Mouse (Mus musculus) ES-Bruce4 (cell line): Measurements from ENCODE around the gene Cetn2. TPM values are rescaled to one million over a fixed set of nuclear protein-coding genes. Genes with fewer than 3 reads are reported as not detected.
A peak's percentile ranks its signal among the peaks of the same experiment; 100 is the strongest.

Source experiments
- H3K27ac ChIP-seq: 2 replicates; pipeline ENCODE4 v1.5.1; 2012; ENCODE audit warnings: low read length, inconsistent platforms; ENCODE audit not compliant: insufficient read depth
- H3K27me3 ChIP-seq: 2 replicates; pipeline ENCODE4 v1.6.1; 2012; ENCODE audit warnings: mild to moderate bottlenecking, low read length, inconsistent platforms; ENCODE audit not compliant: control insufficient read depth, poor library complexity, insufficient read depth, severe bottlenecking
- H3K36me3 ChIP-seq: 2 replicates; pipeline ENCODE4 v1.6.1; 2012; ENCODE audit warnings: inconsistent platforms, mild to moderate bottlenecking, low read length, moderate library complexity; ENCODE audit not compliant: control insufficient read depth, poor library complexity, insufficient read depth, severe bottlenecking
- H3K4me1 ChIP-seq: one replicate; pipeline ENCODE4 v1.8.1; 2011; ENCODE audit warnings: low read length; ENCODE audit not compliant: control insufficient read depth, insufficient read depth
- H3K4me3 ChIP-seq: 2 replicates; pipeline ENCODE4 v1.5.1; 2011; ENCODE audit warnings: low read depth, mild to moderate bottlenecking, low read length
- H3K9ac ChIP-seq: 2 replicates; pipeline ENCODE4 v1.6.1; 2012; ENCODE audit warnings: low read depth, mild to moderate bottlenecking, inconsistent platforms; ENCODE audit not compliant: poor library complexity, severe bottlenecking
- H3K9me3 ChIP-seq: replicated peaks from 2 replicates; pipeline ENCODE4 v1.6.1; 2012; ENCODE audit warnings: mild to moderate bottlenecking, low read length, inconsistent platforms; ENCODE audit not compliant: control insufficient read depth, poor library complexity, insufficient read depth, severe bottlenecking
- CTCF ChIP-seq: IDR thresholded peaks from one replicate; pipeline ENCODE4 v1.8.1; 2011; ENCODE audit warnings: low read depth, low read length
- EP300 ChIP-seq: IDR thresholded peaks from 2 replicates; pipeline ENCODE4 v1.6.1; 2011; ENCODE audit warnings: low read depth, low read length; ENCODE audit not compliant: insufficient read depth
- POLR2A ChIP-seq: IDR thresholded peaks from one replicate; pipeline ENCODE4 v1.8.1; 2011; ENCODE audit warnings: low read length; ENCODE audit not compliant: insufficient read depth
- polyA plus RNA-seq: library from polyadenylated mRNA; stranded (reverse); fragments of >200 nt; gene quantifications from 2 replicates; pipeline ENCODE4 v1.2.4, GENCODE M21; 2011; ENCODE audit warnings: low read depth; ENCODE audit not compliant: missing spikeins, insufficient read depth, insufficient read length

Cetn2 gene
- polyA plus RNA-seq, 1 experiment, result 48.6 TPM

DNA sequence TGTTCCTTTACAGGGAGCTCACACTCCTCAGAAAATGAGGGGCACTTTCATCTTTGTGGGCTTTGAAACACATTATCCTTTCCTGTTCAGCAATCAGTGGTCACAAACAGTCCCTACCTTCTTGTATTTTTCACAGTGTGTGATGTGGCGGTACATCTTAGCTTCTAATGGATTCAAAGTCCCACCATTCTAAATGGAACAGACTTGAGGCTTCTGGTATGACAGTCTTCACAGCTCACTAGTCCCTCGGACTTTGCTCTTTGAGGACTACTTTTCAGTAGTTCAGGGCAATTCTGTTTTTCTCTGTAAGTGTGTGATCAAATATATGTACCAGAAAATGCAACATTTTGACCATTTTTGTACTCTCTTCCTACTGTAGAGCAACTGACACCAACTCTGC, 3.2 kb upstream of the Cetn2 start:
- Histone ChIP-seq H3K27ac (no peak overlapping the region), H3K9me3 (no peaks in the 10 kb centered on the region)
- TF ChIP-seq EP300 (no peak), POLR2A (no peak), CTCF (no peak)

DNA sequence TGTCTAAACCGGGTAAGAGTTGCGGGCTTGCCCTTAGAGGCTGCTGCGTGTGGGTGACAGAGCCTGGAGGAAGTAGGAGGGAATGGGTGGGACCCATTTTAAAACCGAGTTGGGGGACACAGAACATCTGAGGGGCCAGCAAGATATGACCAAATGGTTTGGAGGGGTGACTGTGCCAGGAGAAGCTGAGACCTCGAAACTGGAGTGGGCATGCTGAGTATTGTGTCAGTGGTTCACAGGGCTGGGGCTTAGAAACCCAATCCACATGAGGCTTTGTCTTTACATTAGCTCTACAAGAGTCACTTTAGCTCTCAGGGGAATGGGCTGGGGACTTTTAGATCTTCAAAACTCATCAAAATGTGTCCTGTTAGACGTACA, 460 bp upstream of the Cetn2 start:
- Histone ChIP-seq H3K9ac (peak overlapping the region; percentile 70), H3K27me3 (no peaks in the 10 kb centered on the region), H3K27ac (no peak overlapping the region), H3K4me3 (peak overlapping the region; percentile 91), H3K36me3 (no peaks in the 10 kb centered on the region), H3K9me3 (no peaks in the 10 kb centered on the region), H3K4me1 (no peaks in the 10 kb centered on the region)
- no peak for TF ChIP-seq EP300
- TF ChIP-seq POLR2A, result no peak
- TF ChIP-seq CTCF, result no peak

More for the DNA sequence above, 3.2 kb upstream of the Cetn2 start:
- no peaks in the 10 kb centered on the region for H3K4me1 ChIP-seq
- H3K9ac ChIP-seq, result no peak overlapping the region
- H3K36me3 ChIP-seq, result no peaks in the 10 kb centered on the region; the same call in 1 of the 2 replicates
- H3K4me3 ChIP-seq, result no peak overlapping the region
- no peaks in the 10 kb centered on the region for H3K27me3 ChIP-seq

DNA sequence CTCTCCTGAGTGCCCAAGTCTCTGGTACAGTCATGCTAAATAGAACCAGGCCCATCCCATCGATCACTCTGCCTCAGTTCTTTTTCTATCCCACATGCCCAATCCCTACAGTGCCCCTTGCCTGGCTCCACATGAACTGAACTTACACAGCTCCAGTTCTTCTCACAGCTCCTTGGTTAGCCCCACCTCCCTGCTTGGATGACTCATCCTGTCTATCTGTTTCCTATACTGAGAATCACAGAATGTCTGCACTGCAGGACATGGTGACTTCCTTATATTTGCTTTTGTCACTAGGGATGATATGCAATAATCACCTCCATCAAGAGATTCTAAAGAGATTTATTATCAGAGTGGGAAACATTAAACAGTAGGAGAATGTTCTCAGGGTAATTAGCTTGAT, 6.6 kb downstream of the Cetn2 start:
- Histone ChIP-seq H3K4me1 (no peaks in the 10 kb centered on the region), H3K9ac (no peak overlapping the region), H3K4me3 (no peak overlapping the region), H3K36me3 (no peaks in the 10 kb centered on the region), H3K27ac (no peak overlapping the region), H3K27me3 (no peaks in the 10 kb centered on the region), H3K9me3 (no peaks in the 10 kb centered on the region)
- TF ChIP-seq EP300, result no peak
- TF ChIP-seq CTCF, result no peak
- TF ChIP-seq POLR2A, result no peak

DNA sequence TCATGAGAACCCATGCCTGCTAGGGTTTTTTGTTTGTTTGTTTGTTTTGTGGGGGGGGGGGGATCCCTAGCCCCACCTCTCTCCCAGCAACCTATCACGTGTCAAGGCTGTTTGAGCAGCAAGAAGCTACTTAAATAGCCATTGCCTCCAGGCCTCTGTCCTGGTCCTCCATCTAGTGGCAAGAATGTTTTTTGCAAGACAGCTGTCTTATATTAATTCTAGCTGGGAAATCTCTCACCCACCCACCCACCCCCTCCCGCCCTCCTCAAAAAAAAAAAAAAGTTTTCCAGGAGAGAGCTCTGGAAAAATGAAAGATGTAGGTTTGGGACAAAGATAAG, 9.8 kb downstream of the Cetn2 start:
- H3K27me3 ChIP-seq, result no peaks in the 10 kb centered on the region
- H3K4me3 ChIP-seq, result no peak overlapping the region
- H3K4me1 ChIP-seq, result no peaks in the 10 kb centered on the region
- no peak overlapping the region for H3K27ac ChIP-seq
- no peaks in the 10 kb centered on the region for H3K9me3 ChIP-seq
- no peaks in the 10 kb centered on the region for H3K36me3 ChIP-seq
- TF ChIP-seq POLR2A, result no peak
- no peak for TF ChIP-seq EP300
- no peak for TF ChIP-seq CTCF
- H3K9ac ChIP-seq, result no peak overlapping the region

DNA sequence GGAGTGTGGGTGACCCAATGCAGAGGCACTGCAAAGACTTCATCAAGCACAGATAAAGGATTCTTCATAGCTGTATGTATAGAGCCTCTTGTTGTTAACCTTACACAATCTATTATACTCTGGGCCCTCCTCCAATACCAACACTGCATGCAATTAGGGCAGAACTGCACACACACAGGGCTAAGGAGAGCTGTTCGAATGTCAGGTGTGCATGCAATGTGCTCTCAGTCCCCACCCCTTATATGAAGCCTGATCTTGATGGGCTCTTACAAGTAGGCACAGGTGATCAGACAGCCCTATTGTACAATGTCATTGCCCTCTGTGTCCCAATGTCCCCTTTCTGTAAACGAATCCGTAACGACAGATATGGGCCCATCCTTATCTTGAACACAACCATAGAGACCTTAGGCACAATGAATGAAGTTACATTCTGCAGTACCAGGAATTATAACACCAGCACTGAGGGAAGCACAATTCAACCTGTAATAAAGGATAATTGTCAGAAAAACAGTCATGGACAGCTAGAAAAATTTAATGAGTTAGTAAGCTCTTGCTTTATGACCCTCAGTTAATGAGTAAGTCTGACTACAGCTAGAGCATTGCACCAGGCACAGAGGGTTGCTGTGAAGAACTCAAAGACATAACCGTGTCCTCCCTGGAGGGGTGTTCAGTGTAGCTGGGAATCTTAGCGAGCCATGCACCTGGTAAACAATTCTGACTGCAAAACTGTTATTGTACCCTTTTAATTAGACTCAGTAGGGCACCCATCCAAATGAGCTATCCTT, 10.4 kb downstream of the Cetn2 start:
- H3K4me1 ChIP-seq, result no peaks in the 10 kb centered on the region
- H3K9me3 ChIP-seq, result no peaks in the 10 kb centered on the region
- TF ChIP-seq EP300 (no peak), POLR2A (no peak), CTCF (no peak)
- no peaks in the 10 kb centered on the region for H3K27me3 ChIP-seq
- H3K27ac ChIP-seq, result no peak overlapping the region
- no peak overlapping the region for H3K9ac ChIP-seq
- no peaks in the 10 kb centered on the region for H3K36me3 ChIP-seq
- H3K4me3 ChIP-seq, result no peak overlapping the region

DNA sequence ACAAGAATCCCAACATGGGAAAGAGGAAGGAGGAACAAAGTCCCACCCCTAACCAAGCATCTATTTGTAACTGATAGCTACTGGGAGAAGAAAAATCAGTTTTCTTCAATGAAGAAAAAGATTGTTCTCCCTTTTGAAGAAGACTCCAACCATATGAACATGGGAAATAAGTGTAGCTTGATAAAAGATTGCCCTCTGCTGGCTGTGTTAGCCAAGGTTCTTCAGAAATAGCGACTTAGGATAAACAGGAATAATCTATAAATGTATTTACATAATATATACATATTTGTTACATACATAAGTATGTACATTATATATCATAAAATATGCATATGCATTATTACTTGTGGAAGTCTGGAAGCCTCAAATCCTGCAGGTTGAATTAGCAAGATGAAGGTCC, 15.7 kb downstream of the Cetn2 start:
- Histone ChIP-seq H3K9ac (no peak overlapping the region), H3K4me1 (no peaks in the 10 kb centered on the region), H3K4me3 (no peak overlapping the region), H3K27me3 (no peaks in the 10 kb centered on the region), H3K9me3 (no peaks in the 10 kb centered on the region), H3K36me3 (no peaks in the 10 kb centered on the region), H3K27ac (no peak overlapping the region)
- no peak for TF ChIP-seq EP300
- TF ChIP-seq CTCF, result no peak
- TF ChIP-seq POLR2A, result no peak

DNA sequence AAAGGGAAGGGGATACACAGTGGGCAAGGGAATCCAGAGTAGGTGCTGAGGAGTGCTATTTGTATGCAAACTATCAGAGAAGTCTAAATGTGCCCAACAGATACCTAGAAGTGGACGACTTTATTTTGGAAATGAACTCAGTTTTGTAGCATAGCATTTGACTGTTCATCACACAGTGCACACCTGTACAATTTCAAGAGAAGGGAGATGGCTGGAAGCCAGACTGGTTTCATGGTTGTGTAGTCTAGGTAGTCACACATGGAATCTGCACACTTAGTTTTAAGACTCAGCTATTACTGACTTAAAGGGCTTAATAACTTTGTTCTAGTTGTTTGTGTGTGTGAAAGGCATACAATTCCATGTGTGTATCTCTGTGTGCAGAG, 22.2 kb downstream of the Cetn2 start:
- H3K4me3 ChIP-seq, result no peak overlapping the region
- H3K4me1 ChIP-seq, result no peaks in the 10 kb centered on the region
- no peak overlapping the region for H3K27ac ChIP-seq
- H3K9me3 ChIP-seq, result no peaks in the 10 kb centered on the region
- no peaks in the 10 kb centered on the region for H3K27me3 ChIP-seq
- H3K9ac ChIP-seq, result no peak overlapping the region
- no peak for TF ChIP-seq CTCF
- no peak for TF ChIP-seq EP300
- TF ChIP-seq POLR2A, result no peak
- H3K36me3 ChIP-seq, result no peaks in the 10 kb centered on the region
